Mouse (Mus musculus): ENCODE data around the gene Efhd2. TPM values are rescaled to one million over a fixed set of nuclear protein-coding genes. Genes with fewer than 3 reads are reported as not detected.

The Efhd2 gene
- 29.9 to 37.0 TPM (median 31.6 TPM) in 4 replicates for total RNA-seq (2023)

DNA sequence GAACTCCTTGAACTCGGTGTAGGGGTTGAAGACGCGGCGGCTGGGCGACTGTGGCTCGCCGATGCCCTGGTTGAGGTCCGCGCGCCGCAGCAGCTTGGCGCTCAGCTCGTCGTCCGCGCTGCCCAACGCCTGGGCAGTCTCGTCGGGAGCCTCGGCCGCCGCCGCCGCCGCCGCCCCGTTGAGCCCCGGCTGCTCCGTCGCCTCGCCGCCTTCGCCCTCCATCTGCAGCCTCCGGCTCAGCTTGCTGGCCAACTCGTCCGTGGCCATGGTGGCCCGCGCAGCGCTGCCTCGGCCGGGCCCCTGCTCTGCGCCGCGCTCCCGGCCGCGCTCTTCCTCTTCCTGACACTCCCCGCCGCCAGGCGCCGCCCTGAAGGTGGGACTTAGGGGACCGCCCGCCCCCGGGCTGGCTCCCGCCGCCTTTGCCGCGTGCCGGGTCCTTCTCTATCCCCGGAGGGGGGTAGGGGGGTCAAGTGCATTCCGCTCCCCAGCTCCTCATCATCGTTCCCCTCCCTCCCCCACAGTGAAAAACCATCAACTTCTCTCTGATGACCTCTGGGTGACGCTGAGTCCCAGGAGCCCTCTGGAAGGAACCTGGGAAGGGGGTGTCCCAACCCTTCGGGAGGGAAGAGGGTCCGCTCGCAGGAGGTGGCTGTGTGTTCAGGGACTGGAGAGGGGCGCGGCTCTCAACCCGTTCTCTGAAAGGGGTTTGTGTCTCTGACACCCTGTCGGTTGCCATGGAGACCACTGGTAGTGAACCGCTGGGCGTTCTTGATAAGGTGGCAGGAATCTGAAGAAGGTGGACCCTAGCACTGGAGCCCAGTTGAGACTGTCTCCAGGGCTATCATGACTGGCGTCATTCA, at the start of gene Efhd2:
Gene Efhd2 (minus strand): TSS at position 320 of the 860 bp plus-strand sequence.

DNA sequence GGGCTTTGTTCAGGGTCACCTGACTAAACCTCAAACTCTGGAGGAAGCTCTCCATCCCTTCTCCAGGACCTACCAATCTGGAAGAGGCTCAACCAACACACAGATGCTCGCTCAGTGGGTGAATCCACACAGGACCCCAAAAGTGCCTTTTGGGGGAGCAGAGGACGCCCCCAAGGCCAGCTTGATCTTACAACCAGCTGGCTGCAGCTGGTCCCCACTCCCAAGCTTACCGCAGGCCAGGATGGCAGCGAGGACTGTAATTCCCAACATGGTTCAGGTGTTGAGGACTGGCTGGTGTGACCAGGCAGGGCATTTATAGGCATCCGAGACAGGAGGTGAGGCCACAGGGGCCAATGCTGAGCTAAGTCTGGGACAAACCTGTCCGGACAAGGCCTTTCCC, 28.7 kb downstream of the Efhd2 start, which contains the start of gene Ctrc:
Gene Ctrc (minus strand): TSS at position 361 of the 400 bp plus-strand sequence.

DNA sequence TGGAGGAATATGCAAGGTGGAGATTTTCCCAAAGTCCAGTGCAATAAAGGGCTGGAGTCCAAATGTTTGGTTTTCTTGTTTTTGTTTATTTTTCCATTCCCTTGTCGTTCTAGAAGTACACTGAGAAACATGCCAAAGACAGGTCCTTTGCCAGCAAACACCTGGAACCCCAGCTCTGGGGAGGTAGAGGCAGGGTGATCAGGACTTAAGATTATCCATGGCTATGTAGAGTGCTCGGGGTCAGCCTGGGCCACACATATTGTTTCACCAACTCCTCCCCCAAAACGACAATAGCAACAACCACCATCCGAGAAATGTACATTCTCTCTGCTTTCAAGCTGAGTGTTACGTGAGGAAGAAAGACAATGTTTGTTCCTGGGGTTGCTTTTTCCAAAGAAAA, 48.7 kb downstream of the Efhd2 start, which contains the start of gene Cela2a:
Gene Cela2a (minus strand): TSS at position 101 of the 400 bp plus-strand sequence.

Other genes starting within 250 kb of the Efhd2 start
- 27.7 to 40.7 TPM (median 35.5 TPM) in 4 replicates for gene Plekhm2, start 210.0 kb downstream of the Efhd2 start, total RNA-seq (2023)
- gene Rsc1a1, start 189.3 kb downstream of the Efhd2 start, total RNA-seq (2023) = 4.6 to 12.8 TPM (median 7.1 TPM) in 3 of 4 replicates, not detected in the other
- gene Ddi2, start 151.5 kb downstream of the Efhd2 start, total RNA-seq (2023) = 43.3 to 54.2 TPM (median 45.4 TPM) in 4 replicates
- gene Agmat, start 128.2 kb downstream of the Efhd2 start, total RNA-seq (2023) = not detected in 4 replicates
- gene Dnajc16, start 84.0 kb downstream of the Efhd2 start, total RNA-seq (2023) = 9.8 to 13.5 TPM (median 12.6 TPM) in 4 replicates
- gene Casp9, start 81.3 kb downstream of the Efhd2 start, total RNA-seq (2023) = 21.8 to 32.9 TPM (median 25.5 TPM) in 4 replicates
- gene Cela2a, start 48.8 kb downstream of the Efhd2 start, total RNA-seq (2023) = 1.1 to 2.0 TPM in 2 of 4 replicates, not detected in the others
- gene Ctrc, start 28.6 kb downstream of the Efhd2 start, total RNA-seq (2023) = not detected in 4 replicates
- not detected in 4 replicates for gene Fhad1, start 140.2 kb upstream of the Efhd2 start, total RNA-seq (2023)
- 0.52 to 1.2 TPM (median 1.1 TPM) in 4 replicates for gene Tmem51, start 209.4 kb upstream of the Efhd2 start, total RNA-seq (2023)